Mouse (Mus musculus) liver, embryonic 14.5 days (tissue): ENCODE results near the gene Atp4b. TPM values are rescaled to one million over a fixed set of nuclear protein-coding genes. Genes with fewer than 3 reads are reported as not detected.

Experiments used
- ATAC-seq: fragments of 200-750 bp; cut with Nextera tagmentation; 2 replicates; pipeline ENCODE4 v1.8.0; 2017; ENCODE audit warnings: moderate number of reproducible peaks, mild to moderate bottlenecking, moderate library complexity; ENCODE audit not compliant: insufficient read depth
- DNase-seq, 3 experiments: peaks; one replicate each; pipeline ENCODE4 v3.0.0-alpha.2; 2012 to 2013; ENCODE audit warnings: low read depth in 3 of 3, low spot score in 3 of 3
- H3K27ac ChIP-seq: fragments of 300-500 bp; sonication (generic); 2 replicates; pipeline ENCODE4 v1.5.1; 2014; ENCODE audit warnings: moderate library complexity, mild to moderate bottlenecking, control low read depth, inconsistent platforms
- H3K27me3 ChIP-seq: fragments of 300-500 bp; sonication (generic); 2 replicates; pipeline ENCODE4 v1.6.1; 2014; ENCODE audit warnings: mild to moderate bottlenecking, low read length, moderate library complexity; ENCODE audit not compliant: control insufficient read depth, insufficient read depth
- H3K36me3 ChIP-seq: fragments of 300-500 bp; sonication (generic); replicated peaks from 2 replicates; pipeline ENCODE4 v1.6.1; 2014; ENCODE audit warnings: low read depth; ENCODE audit not compliant: control insufficient read depth, insufficient read depth
- H3K4me1 ChIP-seq, 2 experiments: fragments of 200-500 bp in 1 of 2; fragments of 300-500 bp in 1 of 2; sonication (generic) in 1 of 2; replicated peaks; 2 replicates each; pipeline ENCODE4 v1.6.1; 2012 to 2014; ENCODE audit warnings: antibody characterized with exemption in 1 of 2, inconsistent platforms in 1 of 2, low read length in 1 of 2; ENCODE audit not compliant: control insufficient read depth in 2 of 2, insufficient read depth in 2 of 2
- H3K4me2 ChIP-seq: fragments of 300-500 bp; sonication (generic); 2 replicates; pipeline ENCODE4 v1.6.1; 2014; ENCODE audit warnings: low read depth, mild to moderate bottlenecking, control low read depth, moderate library complexity
- H3K4me3 ChIP-seq, 2 experiments: fragments of 200-500 bp in 1 of 2; fragments of 300-500 bp in 1 of 2; sonication (generic) in 1 of 2; 2 replicates each; pipeline ENCODE4 v1.5.1; 2012 to 2014; ENCODE audit warnings: low read depth in 2 of 2, low read length in 2 of 2, mild to moderate bottlenecking in 2 of 2, control low read depth in 1 of 2, inconsistent platforms in 1 of 2, moderate library complexity in 1 of 2; ENCODE audit not compliant: insufficient read depth in 1 of 2
- H3K9ac ChIP-seq: fragments of 300-500 bp; sonication (generic); replicated peaks from 2 replicates; pipeline ENCODE4 v1.6.1; 2014; ENCODE audit warnings: mild to moderate bottlenecking, control low read depth, moderate library complexity
- H3K9me3 ChIP-seq: fragments of 300-500 bp; sonication (generic); 2 replicates; pipeline ENCODE4 v1.6.1; 2016; ENCODE audit warnings: low read length, mixed read lengths; ENCODE audit not compliant: control insufficient read depth
- CTCF ChIP-seq: IDR thresholded peaks from 2 replicates; pipeline ENCODE4 v1.5.1; 2016; ENCODE audit warnings: antibody characterized with exemption, low read depth, control low read depth
- EP300 ChIP-seq: IDR thresholded peaks from 2 replicates; pipeline ENCODE4 v1.6.1; 2016; ENCODE audit warnings: antibody characterized with exemption, low read depth
- WGBS: fragments of 180-500 bp; shearing (Covaris S2); extraction: QIAGEN DNeasy Blood & Tissue Kit; methylation state at CpG from one replicate; pipeline ENCODE4 v1.1.7; 2014; ENCODE audit not compliant: insufficient replicate concordance; 5-methylcytosine and 5-hydroxymethylcytosine counted together
- polyA plus RNA-seq, 2 experiments: library from polyadenylated mRNA; depleted of rRNA in 1 of 2; stranded (reverse) in 1 of 2; unstranded in 1 of 2; fragments of >200 nt; fragmentation: Nextera tagmentation in 1 of 2; extraction: Ambion mirVana in 1 of 2; gene quantifications; 2 replicates each; pipeline versions ENCODE4 v1.2.1 to v1.2.3; 2012 to 2014

The Atp4b gene
- polyA plus RNA-seq, 2 experiments, result not detected

DNA sequence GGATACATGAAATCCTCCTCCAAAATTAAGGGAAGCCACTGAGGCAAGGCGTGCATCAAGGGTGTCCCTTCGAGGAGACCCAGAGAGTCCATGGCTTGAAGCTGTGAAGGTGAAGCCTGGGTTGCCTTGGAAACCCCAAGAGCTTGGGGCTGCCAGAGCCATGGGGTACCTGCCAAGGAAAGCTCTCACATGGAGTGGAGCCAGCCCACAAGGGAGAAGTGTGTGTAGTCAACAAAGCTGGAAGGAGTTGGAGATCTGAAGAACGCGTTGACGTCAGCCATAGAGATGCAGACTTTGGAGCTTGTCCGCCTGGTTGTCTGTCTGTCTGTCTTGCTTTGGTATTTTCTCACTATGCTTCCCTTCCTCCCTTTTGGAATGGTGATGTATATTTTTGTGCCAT lies 24.3 kb upstream of the Atp4b start:
- DNase-seq (no peak), ATAC-seq (no peak)
- H3K4me1 ChIP-seq, result no peaks in the 10 kb centered on the region
- no peak overlapping the region for H3K4me3 ChIP-seq
- H3K36me3 ChIP-seq, result no peaks in the 10 kb centered on the region
- H3K9ac ChIP-seq, result no peak overlapping the region
- no peaks in the 10 kb centered on the region for H3K9me3 ChIP-seq
- no peak overlapping the region for H3K27ac ChIP-seq
- H3K27me3 ChIP-seq, result no peaks in the 10 kb centered on the region
- no peak for TF ChIP-seq EP300
- no peak for TF ChIP-seq CTCF
- WGBS, result 76% methylated on average over 6 of the region's 6 CpGs
- no peak overlapping the region for H3K4me2 ChIP-seq

DNA sequence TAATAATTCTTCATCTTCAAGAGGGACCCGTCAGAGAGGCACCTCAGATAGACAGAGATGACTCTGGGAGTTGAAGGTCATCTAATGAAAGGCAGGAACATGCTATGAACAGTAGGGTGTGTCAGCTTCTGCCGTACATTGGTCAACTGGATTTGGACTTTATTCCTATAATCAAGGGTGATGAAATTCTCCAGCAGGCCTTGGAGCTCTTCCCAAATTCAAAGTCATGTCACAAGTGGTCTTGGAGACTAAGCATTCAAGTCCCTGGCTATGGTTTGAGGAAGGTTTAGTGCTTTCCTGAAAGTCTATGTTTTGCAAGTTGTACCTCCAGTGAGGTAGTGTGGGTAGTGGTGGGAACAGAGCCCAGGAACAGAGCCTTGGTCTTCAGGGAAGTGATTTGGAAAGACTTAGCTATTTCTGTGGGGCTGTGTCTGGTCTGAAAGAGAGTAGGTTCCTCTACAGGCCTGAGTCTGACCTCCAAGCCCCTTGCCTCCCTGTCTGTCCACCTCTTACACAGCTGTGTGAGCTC lies 22.6 kb upstream of the Atp4b start:
- no peak for DNase-seq
- H3K9me3 ChIP-seq, result no peaks in the 10 kb centered on the region
- H3K4me2 ChIP-seq, result no peak overlapping the region
- no peaks in the 10 kb centered on the region for H3K36me3 ChIP-seq
- WGBS, result 40% methylated on average over 2 of the region's 2 CpGs
- no peaks in the 10 kb centered on the region for H3K4me1 ChIP-seq
- H3K27me3 ChIP-seq, result no peaks in the 10 kb centered on the region
- no peak overlapping the region for H3K27ac ChIP-seq
- no peak overlapping the region for H3K9ac ChIP-seq
- TF ChIP-seq EP300, result no peak
- TF ChIP-seq CTCF, result no peak
- no peak for ATAC-seq
- no peak overlapping the region for H3K4me3 ChIP-seq

DNA sequence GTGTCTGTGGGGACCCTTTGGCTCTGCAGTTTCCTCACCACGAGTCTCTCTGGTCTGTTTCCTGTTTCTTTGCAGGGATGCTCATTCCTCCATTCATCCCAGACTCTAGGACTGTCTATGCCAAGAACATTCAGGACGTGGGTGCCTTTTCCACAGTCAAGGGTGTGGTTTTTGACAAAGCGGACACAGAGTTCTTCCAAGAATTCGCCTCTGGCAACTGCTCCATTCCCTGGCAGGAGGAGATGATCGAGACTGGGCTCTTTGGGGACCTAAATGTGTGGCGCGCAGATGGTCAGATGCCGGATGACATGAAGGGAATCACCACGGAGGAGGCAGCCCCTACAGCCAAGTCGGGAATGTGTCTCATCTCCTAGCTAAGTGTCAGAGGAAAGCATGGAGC lies 19.3 kb upstream of the Atp4b start:
- 60% methylated on average over 10 of the region's 10 CpGs for WGBS
- no peak for DNase-seq
- Histone ChIP-seq H3K27ac (no peak overlapping the region), H3K9me3 (no peaks in the 10 kb centered on the region), H3K27me3 (no peaks in the 10 kb centered on the region), H3K4me1 (no peaks in the 10 kb centered on the region), H3K9ac (no peak overlapping the region), H3K4me2 (no peak overlapping the region), H3K4me3 (no peak overlapping the region), H3K36me3 (no peaks in the 10 kb centered on the region)
- no peak for ATAC-seq
- no peak for TF ChIP-seq CTCF
- no peak for TF ChIP-seq EP300

DNA sequence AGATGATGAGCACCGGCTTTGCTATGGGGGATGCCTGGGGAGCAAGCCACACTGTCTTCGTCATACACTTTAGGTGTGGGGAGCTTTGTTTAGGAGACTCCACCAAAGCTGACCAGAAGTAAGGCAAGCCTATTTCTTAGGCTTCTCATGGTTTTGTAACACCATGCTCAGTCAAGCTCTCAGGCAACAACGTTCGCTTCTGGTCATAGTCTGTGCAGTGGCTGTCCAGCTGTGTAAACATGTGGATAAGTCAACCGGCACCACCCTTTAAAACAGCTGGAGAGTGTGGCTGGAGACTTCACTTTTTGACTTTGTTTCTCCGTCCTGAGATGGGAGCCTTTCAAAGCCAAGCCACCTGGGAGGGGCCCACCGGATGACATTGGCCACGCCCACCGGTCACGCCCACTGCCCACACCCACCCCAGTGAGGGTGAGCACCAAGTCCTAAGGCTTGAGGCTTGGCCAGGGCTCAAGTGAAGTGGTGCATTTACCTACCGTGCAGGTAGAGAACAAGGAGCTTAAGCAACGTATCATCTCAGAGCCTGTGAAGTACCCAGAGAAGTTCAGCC lies 17.3 kb upstream of the Atp4b start:
- TF ChIP-seq EP300 (no peak), CTCF (no peak)
- no peak overlapping the region for H3K4me2 ChIP-seq
- no peak overlapping the region for H3K9ac ChIP-seq
- no peaks in the 10 kb centered on the region for H3K27me3 ChIP-seq
- H3K4me1 ChIP-seq, result no peaks in the 10 kb centered on the region
- no peak for ATAC-seq
- H3K27ac ChIP-seq, result no peak overlapping the region
- DNase-seq, result no peak
- H3K4me3 ChIP-seq, result no peak overlapping the region
- no peaks in the 10 kb centered on the region for H3K9me3 ChIP-seq
- WGBS, result 46% methylated on average over 12 of the region's 12 CpGs
- no peaks in the 10 kb centered on the region for H3K36me3 ChIP-seq

DNA sequence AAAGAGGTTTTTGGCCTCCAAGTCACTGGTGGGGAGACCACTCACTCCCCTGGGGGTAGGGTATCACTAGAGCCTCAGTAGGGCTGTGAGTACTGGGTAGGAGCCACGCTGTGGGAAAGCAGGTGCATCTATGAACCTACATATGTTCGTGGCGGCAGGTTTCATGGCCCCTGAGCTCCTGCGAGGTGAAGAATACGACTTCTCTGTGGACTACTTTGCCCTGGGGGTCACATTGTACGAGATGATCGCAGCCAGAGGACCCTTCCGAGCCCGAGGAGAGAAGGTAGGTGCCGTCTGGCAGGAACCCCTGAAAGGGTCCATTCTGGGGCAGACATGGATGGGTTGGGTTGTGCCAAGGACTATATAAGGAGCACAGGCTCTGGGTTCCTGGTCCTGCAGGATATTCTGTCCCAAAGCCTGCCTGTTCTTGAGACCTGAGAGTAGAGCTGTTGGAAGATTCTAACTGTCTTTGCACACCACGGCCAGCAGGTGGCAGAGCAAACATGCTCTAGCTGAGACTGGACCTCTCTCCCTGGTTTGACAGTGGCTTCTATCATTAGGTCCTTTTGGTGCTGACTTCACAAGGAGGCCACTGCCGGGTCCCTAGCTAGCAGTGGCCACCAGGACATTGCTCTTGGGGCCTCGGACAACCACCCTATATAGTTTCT lies 16.4 kb upstream of the Atp4b start:
- no peak overlapping the region for H3K4me2 ChIP-seq
- ATAC-seq, result no peak
- no peaks in the 10 kb centered on the region for H3K4me1 ChIP-seq
- no peak overlapping the region for H3K27ac ChIP-seq
- no peaks in the 10 kb centered on the region for H3K27me3 ChIP-seq
- no peak overlapping the region for H3K4me3 ChIP-seq
- H3K9ac ChIP-seq, result no peak overlapping the region
- H3K9me3 ChIP-seq, result no peaks in the 10 kb centered on the region
- TF ChIP-seq EP300, result no peak
- peak; percentile 87 for TF ChIP-seq CTCF
- DNase-seq, result peak; percentile 27 to 35 (median 31)
- 43% methylated on average over 13 of the region's 13 CpGs for WGBS
- H3K36me3 ChIP-seq, result no peaks in the 10 kb centered on the region
